Mouse (Mus musculus): ENCODE data around the gene Palld.

Gene Palld

DNA sequence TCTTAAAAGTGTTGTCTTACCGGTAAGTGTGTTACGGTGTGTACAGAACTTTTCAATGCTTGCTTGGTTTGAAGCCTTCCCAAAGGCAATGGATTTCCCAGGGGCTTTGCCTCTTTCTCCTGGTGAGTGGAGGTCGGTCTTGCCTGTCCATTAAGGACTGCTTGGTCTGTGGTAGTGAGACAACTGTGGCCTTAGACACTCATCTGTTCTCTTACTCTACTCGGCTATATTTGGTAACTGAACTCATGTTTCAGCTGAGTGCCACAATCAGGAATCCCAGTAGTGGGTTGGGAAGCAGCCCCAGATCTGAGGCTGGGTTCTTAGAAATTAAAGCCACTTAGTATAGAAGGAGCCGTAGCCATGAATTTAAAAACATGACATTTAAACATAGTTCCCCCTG is at the start of gene Palld:
Gene Palld (minus strand): TSS at position 170 of the 400 bp plus-strand sequence.
- no peak for DNase-seq (ENCODE audit: low read depth, low spot score)

DNA sequence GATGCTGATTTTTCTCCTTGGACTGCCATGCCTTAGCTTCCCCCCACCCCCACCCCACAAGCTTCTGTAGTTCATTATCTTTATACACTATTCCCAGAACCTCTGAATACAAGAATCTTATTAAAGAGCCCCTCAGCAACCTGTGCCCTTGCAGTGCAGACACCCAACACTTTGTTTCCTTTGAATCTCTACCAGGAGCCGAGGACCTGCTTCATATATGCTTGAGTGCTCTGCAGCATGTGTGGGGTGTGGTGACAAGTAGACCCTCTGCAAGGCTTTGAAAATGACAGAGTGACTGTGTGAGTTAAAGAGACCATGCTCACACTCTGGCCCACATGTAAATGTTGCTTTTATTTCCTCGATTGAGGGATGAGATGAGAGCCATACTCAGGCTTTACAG is 35.1 kb upstream of the Palld start:
- no peak for DNase-seq (ENCODE audit: low read depth, low spot score)

- DNase-seq (ENCODE audit: low read depth, low spot score) = no peak
Measured at GRCm38 (mm10) chr8:61933243-61933642, 30.8 kb upstream of the Palld start.

DNA sequence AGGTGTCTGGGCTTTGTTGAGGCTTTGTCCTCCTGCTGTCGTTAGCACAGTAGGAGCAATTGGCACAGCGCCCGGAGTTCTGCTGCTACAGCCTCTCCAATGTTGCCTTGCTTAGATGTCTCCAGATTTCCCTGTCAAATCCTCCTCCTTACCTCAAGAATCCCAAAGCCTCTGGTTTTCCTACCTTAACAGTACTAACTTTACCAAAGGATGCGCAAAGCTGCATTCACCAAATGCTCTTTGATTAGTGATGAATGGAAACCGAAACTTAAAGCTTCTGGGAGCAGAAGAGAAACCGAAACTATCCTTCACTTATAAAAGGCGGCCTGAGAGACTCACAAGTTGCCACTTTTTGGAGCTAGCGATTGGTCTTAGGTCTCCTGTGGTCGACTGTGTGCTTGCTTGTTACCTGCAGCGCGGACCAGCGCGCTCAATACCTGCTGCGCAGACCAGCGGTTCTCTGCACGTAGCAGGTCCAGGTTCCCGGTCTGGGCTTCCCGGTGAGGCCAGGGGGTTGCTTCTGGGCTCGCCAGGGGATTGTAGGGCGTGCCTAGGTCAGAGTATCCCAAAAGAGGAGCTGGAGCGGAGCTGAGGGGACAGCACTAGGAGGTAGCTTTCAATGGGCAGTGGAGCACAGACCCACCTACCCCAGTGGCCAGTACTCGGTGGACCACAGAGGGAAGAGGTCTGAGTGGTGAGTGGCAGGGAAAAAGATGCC is 25.4 kb upstream of the Palld start, which contains the start of gene Ddx60:
Gene Ddx60 (plus strand): TSS at position 311 of the 718 bp plus-strand sequence.
- DNase-seq (ENCODE audit: low read depth, low spot score) = no peak

- no peak for DNase-seq (ENCODE audit: low read depth, low spot score)
Measured at GRCm38 (mm10) chr8:61924518-61924917, 22.0 kb upstream of the Palld start.

GRCm38 (mm10) chr8:61921454-61922054 is 19.1 kb upstream of the Palld start:
- no peak for DNase-seq (ENCODE audit: low read depth, low spot score)

- DNase-seq (ENCODE audit: low read depth, low spot score) = no peak
Measured at GRCm38 (mm10) chr8:61920389-61920788, 17.9 kb upstream of the Palld start.

- DNase-seq (ENCODE audit: low read depth, low spot score) = no peak
Measured at GRCm38 (mm10) chr8:61919145-61919788, 16.8 kb upstream of the Palld start.

DNA sequence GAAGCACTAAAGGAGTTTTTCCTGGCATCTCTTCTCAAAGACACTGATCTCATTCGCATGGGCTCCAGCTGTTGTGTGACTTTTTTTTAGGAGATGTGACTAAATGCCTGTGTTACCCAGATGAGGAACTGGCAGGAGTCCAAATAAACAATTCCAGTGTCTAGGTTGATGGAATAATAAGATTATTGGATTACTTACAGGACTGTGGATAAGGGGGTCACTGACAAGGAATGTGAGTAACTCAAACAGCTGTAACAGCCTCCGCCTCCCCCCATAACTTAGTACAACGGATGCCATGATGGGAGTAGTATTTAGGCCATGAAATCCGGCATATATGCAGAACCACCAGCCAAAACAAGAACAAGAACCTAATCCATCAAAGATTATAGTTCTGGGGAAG is 14.8 kb upstream of the Palld start:
- DNase-seq (ENCODE audit: low read depth, low spot score) = no peak

DNA sequence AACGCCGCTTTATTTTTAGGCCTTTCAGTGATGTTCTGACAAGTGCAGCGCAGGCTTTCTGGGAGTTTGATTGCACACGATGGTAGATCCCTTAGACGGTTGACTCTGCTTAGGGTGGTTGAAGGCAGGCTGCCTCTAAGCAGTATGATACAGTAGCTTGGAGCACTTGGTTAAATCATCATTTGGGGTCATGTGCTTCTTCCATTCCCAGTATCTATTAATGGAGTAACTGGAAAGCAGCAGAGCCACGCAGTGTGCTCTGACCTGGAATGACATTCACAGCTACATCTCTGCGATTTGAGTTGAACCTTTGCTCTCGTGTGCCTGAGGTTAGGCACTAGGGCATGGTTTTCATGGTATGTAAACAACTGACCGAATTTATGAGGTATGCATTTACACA is 11.5 kb upstream of the Palld start:
- DNase-seq (ENCODE audit: low read depth, low spot score) = no peak

DNA sequence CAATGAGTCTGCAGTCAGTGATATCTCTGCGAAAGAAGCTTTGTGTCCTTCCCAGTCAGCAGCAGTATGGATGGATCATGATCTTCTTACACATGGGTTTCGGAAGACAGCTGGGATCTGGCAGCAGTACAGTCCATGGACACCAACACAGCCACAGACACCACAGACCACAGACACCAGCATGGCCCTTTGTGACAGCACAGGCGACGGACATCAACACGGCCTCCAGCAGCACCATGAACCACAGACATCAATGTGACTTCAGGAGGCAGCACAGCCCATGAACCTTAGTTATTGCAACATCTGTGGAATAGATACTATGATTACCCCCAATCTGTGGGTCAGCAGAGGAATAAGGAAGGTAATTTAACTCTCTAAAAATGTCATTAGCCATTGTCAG is 10.3 kb upstream of the Palld start:
- DNase-seq (ENCODE audit: low read depth, low spot score) = no peak

GRCm38 (mm10) chr8:61909313-61909712 is 6.8 kb upstream of the Palld start:
- DNase-seq (ENCODE audit: low read depth, low spot score) = no peak

- no peak for DNase-seq (ENCODE audit: low read depth, low spot score)
Measured at GRCm38 (mm10) chr8:61908303-61909215, 6.1 kb upstream of the Palld start.

DNA sequence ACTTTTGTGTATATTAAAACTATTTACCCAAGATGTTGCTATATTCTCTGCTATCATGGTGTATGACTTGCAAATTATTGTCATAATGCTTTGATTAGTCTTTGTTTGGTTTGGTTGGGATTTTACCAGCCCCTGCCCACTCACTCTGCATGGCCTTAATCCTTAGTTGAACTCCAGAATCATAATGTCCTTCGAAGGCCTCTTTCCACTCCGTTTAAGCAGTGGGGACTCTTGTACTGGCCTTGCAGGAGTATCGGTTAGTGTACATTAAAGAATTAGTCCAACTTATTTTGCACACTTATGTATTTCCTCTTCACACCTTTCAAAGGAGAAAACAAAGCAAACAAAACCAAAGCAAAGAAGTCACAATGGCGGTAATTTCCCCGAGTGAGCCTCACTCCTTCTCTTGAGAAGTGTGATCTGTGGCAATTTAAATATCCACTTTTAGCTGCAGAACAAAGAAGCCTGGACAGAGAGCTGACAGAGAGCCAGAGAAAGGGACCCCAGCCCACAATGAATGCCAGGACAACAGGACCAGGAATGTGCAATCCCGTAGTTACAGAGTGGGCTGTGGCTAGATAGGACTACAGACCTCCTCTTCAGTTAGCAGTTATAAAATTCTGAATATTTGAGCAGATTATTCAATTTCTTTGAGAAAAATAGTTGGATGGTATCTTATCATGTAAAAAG is 1.3 kb downstream of the Palld start:
- no peak for DNase-seq (ENCODE audit: low read depth, low spot score)

DNA sequence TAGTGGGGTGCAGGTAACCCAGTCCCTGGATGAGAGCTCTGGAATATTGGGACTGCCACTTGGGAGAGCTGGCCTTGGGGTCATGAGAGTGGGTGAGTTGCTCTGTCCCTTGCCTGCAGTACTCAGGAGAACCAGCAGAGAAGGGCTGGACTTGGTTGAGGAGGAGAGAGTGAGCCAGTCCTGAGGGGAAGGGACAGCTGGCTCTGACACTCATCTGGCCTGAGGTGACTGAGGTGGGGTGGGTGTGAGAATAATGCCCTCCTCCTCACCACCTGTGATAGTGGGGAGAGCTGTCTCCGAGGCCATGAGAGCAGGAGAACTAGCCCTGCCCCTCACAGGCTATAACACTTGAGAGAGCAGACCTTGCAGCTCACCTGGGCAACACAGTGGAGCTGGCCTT is 5.1 kb downstream of the Palld start:
- no peak for DNase-seq (ENCODE audit: low read depth, low spot score)

DNA sequence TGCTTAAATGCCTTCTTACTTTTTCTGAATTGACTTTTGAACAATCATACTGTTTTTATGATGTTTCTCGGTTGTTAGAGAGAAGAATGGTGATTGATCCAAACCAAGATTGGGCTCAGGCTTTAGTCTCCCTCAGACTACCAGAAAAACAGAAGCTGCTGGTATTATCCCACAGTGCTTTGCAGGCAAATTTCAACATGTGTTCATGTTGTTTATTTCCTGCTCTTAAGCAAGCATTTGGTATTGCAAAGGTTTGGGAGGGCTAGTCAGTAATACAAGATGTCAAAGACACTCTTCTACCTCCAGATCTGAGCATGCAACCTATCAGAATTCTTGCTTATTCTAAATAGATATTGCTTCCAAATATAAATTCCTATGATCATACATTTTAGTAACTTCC is 5.7 kb downstream of the Palld start:
- DNase-seq (ENCODE audit: low read depth, low spot score) = no peak

- no peak for DNase-seq (ENCODE audit: low read depth, low spot score)
Measured at GRCm38 (mm10) chr8:61894062-61894461, 8.4 kb downstream of the Palld start.

DNA sequence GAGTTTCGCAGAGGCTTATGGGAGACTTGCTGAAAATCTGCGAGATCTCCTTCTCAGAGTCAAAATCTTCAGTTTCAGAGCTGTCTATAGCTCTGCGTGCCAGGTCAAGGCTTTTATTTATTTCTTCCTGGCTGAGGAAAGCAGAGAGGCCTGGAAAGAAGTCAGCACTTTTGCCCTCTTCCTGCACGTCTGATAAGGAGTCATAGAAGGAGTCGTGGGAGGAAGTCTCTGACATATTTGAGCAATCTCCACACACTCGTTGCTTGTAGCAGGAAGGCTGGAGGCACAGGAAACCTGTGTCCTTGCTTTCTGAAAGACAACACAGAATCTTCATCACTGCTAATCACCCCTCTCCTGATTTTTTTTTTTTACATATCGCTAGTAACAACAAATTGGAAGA is 24.9 kb downstream of the Palld start:
- no peak for DNase-seq (ENCODE audit: low read depth, low spot score)

- peak; percentile 28 for DNase-seq (ENCODE audit: low read depth, low spot score)
Measured at GRCm38 (mm10) chr8:61875290-61875689, 27.2 kb downstream of the Palld start.

GRCm38 (mm10) chr8:61873994-61874393 is 28.5 kb downstream of the Palld start:
- no peak for DNase-seq (ENCODE audit: low read depth, low spot score)

DNA sequence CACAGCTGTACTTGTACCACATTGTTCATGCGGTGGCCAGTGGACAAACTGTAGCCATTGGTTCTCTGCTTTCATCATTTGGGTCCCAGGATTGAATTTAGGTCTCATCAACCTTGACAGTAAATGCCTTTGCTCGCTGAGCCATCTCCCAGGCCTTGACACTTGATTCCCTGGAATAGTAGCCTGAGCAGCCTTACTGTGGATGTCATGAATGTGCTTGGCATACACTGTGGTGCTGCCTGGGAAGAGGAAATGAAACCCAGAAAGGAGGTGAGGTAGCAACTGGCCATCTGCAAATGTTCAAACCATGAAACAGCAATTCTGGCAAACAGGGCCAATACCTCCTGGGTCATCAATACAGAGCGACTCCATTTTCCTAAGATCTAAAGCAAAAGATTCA is 34.0 kb downstream of the Palld start:
- DNase-seq (ENCODE audit: low read depth, low spot score) = no peak
